Mouse (Mus musculus): ENCODE measurements around the gene Htr6.

GRCm38 (mm10) chr4:139013281-139013680 is 62.1 kb downstream of the Htr6 start:
- TF ChIP-seq CTCF (IDR thresholded peaks at IDR 0.05; ENCODE audit: low read depth, low read length) = no peak
- no peak for TF ChIP-seq EP300 (IDR thresholded peaks at IDR 0.05; ENCODE audit: insufficient read depth, low read depth, low read length)

Measured in ES-Bruce4 (cell line).